Mouse (Mus musculus) macrophage (primary cell): ENCODE data around the gene Gm17428. TPM values are rescaled to one million over a fixed set of nuclear protein-coding genes. Genes with fewer than 3 reads are reported as not detected.
A peak's percentile ranks its signal among the peaks of the same experiment; 100 is the strongest.

Experiments
- H3K27ac ChIP-seq: fragments of 350-480 bp; formaldehyde crosslinking; 2 replicates; pipeline ENCODE4 v1.9.0; 2021
- H3K36me3 ChIP-seq: fragments of 350-480 bp; formaldehyde crosslinking; 2 replicates; pipeline ENCODE4 v1.9.0; 2021; ENCODE audit errors: inconsistent target
- H3K4me3 ChIP-seq: fragments of 350-480 bp; formaldehyde crosslinking; 2 replicates; pipeline ENCODE4 v1.9.0; 2021; ENCODE audit errors: inconsistent target
- H3K79me2 ChIP-seq: fragments of 350-480 bp; formaldehyde crosslinking; 2 replicates; pipeline ENCODE4 v1.9.0; 2021; ENCODE audit errors: inconsistent target
- WGBS: methylation state at CpG from one replicate; pipeline ENCODE4 v1.1.7; 2026; ENCODE audit warnings: inconsistent platforms; ENCODE audit not compliant: missing documents; 5-methylcytosine and 5-hydroxymethylcytosine counted together
- polyA plus RNA-seq: library from polyadenylated mRNA; stranded (reverse); fragments of 250-400 nt; gene quantifications from 3 replicates; pipeline ENCODE4 v1.2.4, GENCODE M21; 2018; ENCODE audit warnings: inconsistent platforms

The Gm17428 gene
- polyA plus RNA-seq, 1 experiment from 2014 or later = not detected

GRCm38 (mm10) chr14:55005506-55005905 lies 28.8 kb downstream of the Gm17428 start:
- H3K27ac ChIP-seq = no peak overlapping the region
- H3K79me2 ChIP-seq = no peaks in the 10 kb centered on the region
- no peaks in the 10 kb centered on the region for H3K36me3 ChIP-seq
- WGBS = 97% methylated on average over 2 of the region's 2 CpGs
- H3K4me3 ChIP-seq = no peak overlapping the region

- H3K79me2 ChIP-seq = no peaks in the 10 kb centered on the region
- no peaks in the 10 kb centered on the region for H3K36me3 ChIP-seq
- H3K27ac ChIP-seq = no peak overlapping the region
- WGBS = 94% methylated on average over 8 of the region's 8 CpGs
- H3K4me3 ChIP-seq = no peak overlapping the region
These were observed 29.2 kb downstream of the Gm17428 start for GRCm38 (mm10) chr14:55005967-55006366.

- 73% methylated on average over 3 of the region's 3 CpGs for WGBS
- no peak overlapping the region for H3K4me3 ChIP-seq
- H3K27ac ChIP-seq = no peak overlapping the region
- no peaks in the 10 kb centered on the region for H3K36me3 ChIP-seq
- H3K79me2 ChIP-seq = no peaks in the 10 kb centered on the region
These were observed 29.8 kb downstream of the Gm17428 start for GRCm38 (mm10) chr14:55006541-55006940.

- H3K36me3 ChIP-seq = no peaks in the 10 kb centered on the region
- 95% methylated on average over 9 of the region's 9 CpGs for WGBS
- H3K4me3 ChIP-seq = no peak overlapping the region
- no peaks in the 10 kb centered on the region for H3K79me2 ChIP-seq
- H3K27ac ChIP-seq = no peak overlapping the region
These were observed 30.6 kb downstream of the Gm17428 start for GRCm38 (mm10) chr14:55007120-55007908.

GRCm38 (mm10) chr14:55008417-55008816 lies 31.7 kb downstream of the Gm17428 start:
- no peaks in the 10 kb centered on the region for H3K79me2 ChIP-seq
- H3K36me3 ChIP-seq = no peaks in the 10 kb centered on the region
- no peak overlapping the region for H3K4me3 ChIP-seq
- H3K27ac ChIP-seq = no peak overlapping the region
- 88% methylated on average over 8 of the region's 8 CpGs for WGBS

- 77% methylated on average over 4 of the region's 4 CpGs for WGBS
- no peak overlapping the region for H3K4me3 ChIP-seq
- peaks cover 7% of the 10 kb centered on the region for H3K79me2 ChIP-seq
- no peak overlapping the region for H3K27ac ChIP-seq
- no peaks in the 10 kb centered on the region for H3K36me3 ChIP-seq
These were observed 34.4 kb downstream of the Gm17428 start for GRCm38 (mm10) chr14:55011116-55011515.

GRCm38 (mm10) chr14:55014591-55014990 lies 37.9 kb downstream of the Gm17428 start:
- Histone ChIP-seq H3K36me3 (peaks cover 19% of the 10 kb centered on the region; the same call in 1 of the 2 replicates), H3K4me3 (peak overlapping the region; percentile 96), H3K27ac (peak overlapping the region; percentile 61), H3K79me2 (peaks cover 42% of the 10 kb centered on the region)
- WGBS = 1% methylated on average over 23 of the region's 27 CpGs

GRCm38 (mm10) chr14:55014991-55015766 lies 38.4 kb downstream of the Gm17428 start, which contains the start of gene Ngdn:
Ngdn (plus strand) TSS chr14:55015454.
- H3K27ac ChIP-seq = peak within 1 kb of the TSS; percentile 73
- peaks cover 24% of the 10 kb centered on the region; the same call in 1 of the 2 replicates for H3K36me3 ChIP-seq
- H3K4me3 ChIP-seq = peak within 1 kb of the TSS; percentile 96
- H3K79me2 ChIP-seq = peaks cover 48% of the 10 kb centered on the region
- under 1% methylated on average over 36 of the region's 36 CpGs for WGBS

- Histone ChIP-seq H3K79me2 (peaks cover 48% of the 10 kb centered on the region), H3K4me3 (peak overlapping the region; percentile 96), H3K27ac (peak overlapping the region; percentile 73), H3K36me3 (peaks cover 30% of the 10 kb centered on the region; the same call in 1 of the 2 replicates)
- WGBS = 1% methylated on average over 17 of the region's 17 CpGs
These were observed 39.0 kb downstream of the Gm17428 start for GRCm38 (mm10) chr14:55015767-55016111.

- Histone ChIP-seq H3K36me3 (peaks cover 41% of the 10 kb centered on the region), H3K4me3 (no peak overlapping the region), H3K79me2 (peaks cover 48% of the 10 kb centered on the region), H3K27ac (no peak overlapping the region)
- 88% methylated on average over 16 of the region's 16 CpGs for WGBS
These were observed 40.1 kb downstream of the Gm17428 start for GRCm38 (mm10) chr14:55016876-55017275.

- Histone ChIP-seq H3K36me3 (peaks cover 70% of the 10 kb centered on the region), H3K4me3 (no peak overlapping the region), H3K27ac (no peak overlapping the region), H3K79me2 (peaks cover 48% of the 10 kb centered on the region)
- WGBS = 95% methylated on average over 9 of the region's 9 CpGs
These were observed 43.7 kb downstream of the Gm17428 start for GRCm38 (mm10) chr14:55020394-55020793.

- peaks cover 21% of the 10 kb centered on the region for H3K79me2 ChIP-seq
- H3K4me3 ChIP-seq = no peak overlapping the region
- H3K36me3 ChIP-seq = peaks cover 62% of the 10 kb centered on the region
- no peak overlapping the region for H3K27ac ChIP-seq
- WGBS = 93% methylated on average over 15 of the region's 15 CpGs
These were observed 46.3 kb downstream of the Gm17428 start for GRCm38 (mm10) chr14:55023011-55023410.

- Histone ChIP-seq H3K36me3 (peaks cover 56% of the 10 kb centered on the region), H3K79me2 (peaks cover 9% of the 10 kb centered on the region), H3K27ac (no peak overlapping the region), H3K4me3 (no peak overlapping the region)
- WGBS = 77% methylated on average over 7 of the region's 7 CpGs
These were observed 47.5 kb downstream of the Gm17428 start for GRCm38 (mm10) chr14:55024236-55024635.

GRCm38 (mm10) chr14:55025527-55025926 lies 48.8 kb downstream of the Gm17428 start:
- Histone ChIP-seq H3K79me2 (no peaks in the 10 kb centered on the region), H3K36me3 (peaks cover 44% of the 10 kb centered on the region), H3K4me3 (no peak overlapping the region), H3K27ac (no peak overlapping the region)
- WGBS = 94% methylated on average over 5 of the region's 5 CpGs
